Mouse (Mus musculus): ENCODE measurements at regions not wholly inside any gene's neighbourhood (a gene's known extent, or its start where the extent isn't known, plus 50 kb on each side); places are given as distances from the start of the nearest gene placed in this dataset.
A peak's percentile ranks its signal among the peaks of the same experiment; 100 is the strongest.

DNA sequence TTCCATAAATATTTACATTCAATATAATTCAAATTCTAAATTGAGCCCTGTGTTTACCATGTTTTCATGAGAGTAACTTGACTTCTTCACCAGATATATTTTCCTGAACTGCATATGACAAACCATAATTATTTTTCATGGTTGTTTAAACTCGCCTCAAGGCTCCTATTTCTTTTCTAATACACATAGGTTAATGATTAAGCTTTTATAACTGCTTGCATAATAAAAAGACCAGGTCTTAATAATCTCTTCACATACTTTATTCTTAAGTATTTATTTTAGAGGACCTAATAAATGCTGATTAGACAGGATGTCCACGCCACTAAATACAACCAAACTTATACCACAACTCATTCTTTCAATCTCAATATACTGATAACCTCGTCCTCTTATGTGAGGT lies 86.1 kb upstream of the Gnpda2 start:
- no peak for DNase-seq (ENCODE audit: low read depth, low spot score)

DNA sequence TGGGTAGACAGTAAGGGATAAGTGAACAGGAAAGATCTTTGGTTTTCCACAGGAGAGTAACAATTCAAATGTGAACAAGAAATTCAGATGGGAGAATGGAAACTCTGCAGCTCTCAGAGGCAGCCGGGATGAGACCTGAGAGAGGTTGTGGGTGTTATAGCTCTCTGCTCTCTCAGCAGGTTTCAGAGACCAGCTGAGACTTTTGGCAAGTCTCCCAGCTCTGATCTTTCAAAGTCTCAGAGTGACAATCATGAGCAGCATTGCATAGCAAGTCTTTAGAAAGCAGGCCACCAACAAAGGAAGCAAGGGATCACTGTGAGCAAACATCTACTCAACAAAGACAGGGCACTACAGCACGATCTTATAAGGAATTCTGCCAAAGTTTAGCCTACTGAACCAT lies 73.4 kb upstream of the Gnpda2 start:
- DNase-seq (ENCODE audit: low read depth, low spot score): peak; percentile 27

DNA sequence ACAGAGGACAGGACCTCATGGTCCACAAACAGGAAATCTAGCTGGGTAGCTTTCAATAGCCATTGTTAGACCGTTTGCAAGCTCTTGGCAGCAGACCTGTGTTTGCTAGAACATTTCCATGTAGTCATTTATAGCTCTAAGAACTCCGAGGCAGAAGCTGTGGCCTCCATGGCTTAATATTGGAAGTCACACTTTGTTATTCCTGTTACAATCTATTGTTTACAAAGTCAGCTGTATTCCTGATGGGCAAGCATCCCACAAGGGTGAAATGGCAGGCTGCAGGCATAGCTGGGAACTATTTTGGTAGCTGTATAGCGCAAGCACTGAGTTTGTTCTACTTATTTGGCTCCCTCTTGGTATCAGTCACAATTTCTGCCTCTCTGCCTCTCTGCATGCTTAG lies 71.8 kb upstream of the Gnpda2 start:
- DNase-seq (ENCODE audit: low read depth, low spot score): no peak

Data from telencephalon, adult 2 months (tissue).